Mouse (Mus musculus) macrophage (primary cell): ENCODE results near the gene Zfp952. TPM values are rescaled to one million over a fixed set of nuclear protein-coding genes. Genes with fewer than 3 reads are reported as not detected.
"Not testable (repeated sequence)": the region's sequence is repeated elsewhere in the genome, so short reads cannot be mapped to it uniquely, and the experiment has no call there.

Experiments used
- H3K27ac ChIP-seq: fragments of 350-480 bp; formaldehyde crosslinking; 2 replicates; pipeline ENCODE4 v1.9.0; 2021
- H3K36me3 ChIP-seq: fragments of 350-480 bp; formaldehyde crosslinking; 2 replicates; pipeline ENCODE4 v1.9.0; 2021; ENCODE audit errors: inconsistent target
- H3K4me3 ChIP-seq: fragments of 350-480 bp; formaldehyde crosslinking; 2 replicates; pipeline ENCODE4 v1.9.0; 2021; ENCODE audit errors: inconsistent target
- H3K79me2 ChIP-seq: fragments of 350-480 bp; formaldehyde crosslinking; 2 replicates; pipeline ENCODE4 v1.9.0; 2021; ENCODE audit errors: inconsistent target
- WGBS: methylation state at CpG from one replicate; pipeline ENCODE4 v1.1.7; 2026; ENCODE audit warnings: inconsistent platforms; ENCODE audit not compliant: missing documents; 5-methylcytosine and 5-hydroxymethylcytosine counted together
- polyA plus RNA-seq: library from polyadenylated mRNA; stranded (reverse); fragments of 250-400 nt; gene quantifications from 3 replicates; pipeline ENCODE4 v1.2.4, GENCODE M21; 2018; ENCODE audit warnings: inconsistent platforms

The Zfp952 gene
- polyA plus RNA-seq, 1 experiment from 2014 or later: 7.2 TPM

DNA sequence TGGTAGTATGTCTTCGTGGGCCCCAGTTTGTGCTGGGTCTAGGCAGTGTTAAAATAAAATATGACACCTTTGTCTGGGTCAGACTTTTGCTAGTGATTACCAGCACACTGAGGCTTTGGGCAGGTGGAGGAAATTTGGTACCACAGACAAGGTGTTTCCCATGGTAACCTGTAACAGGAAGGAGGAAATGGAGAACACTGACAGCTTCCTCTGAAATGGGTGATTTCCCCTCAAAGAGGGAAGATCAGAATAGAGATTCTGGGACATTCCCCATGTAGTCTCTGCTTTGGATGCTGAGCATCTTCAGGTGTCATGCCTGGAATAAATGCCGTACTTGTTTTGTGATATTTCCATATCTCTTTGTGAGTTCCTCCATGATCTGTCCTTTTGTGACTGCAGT lies 5.6 kb downstream of the Zfp952 start:
- peaks cover 63% of the 10 kb centered on the region for H3K79me2 ChIP-seq

DNA sequence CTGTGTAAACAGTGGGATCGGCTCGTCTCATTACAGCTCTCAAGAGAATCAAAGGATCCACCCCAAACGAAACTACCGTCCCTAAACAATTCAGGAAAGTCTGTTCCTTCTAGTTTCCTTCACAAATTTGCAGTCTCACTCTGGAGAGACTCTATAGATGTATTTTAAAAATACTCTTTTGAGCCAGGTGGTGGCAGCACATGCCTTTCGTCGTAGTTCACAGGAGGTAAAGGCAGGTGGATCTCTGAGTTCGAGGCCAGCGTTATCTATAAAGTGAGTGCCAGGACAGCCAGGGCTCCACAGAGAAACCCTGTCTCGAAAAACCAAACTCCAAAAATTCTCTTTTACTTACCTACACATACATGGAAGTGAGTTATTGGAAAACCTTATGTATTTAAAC lies 15.4 kb downstream of the Zfp952 start:
- H3K27ac ChIP-seq: no peak overlapping the region
- peaks cover 21% of the 10 kb centered on the region for H3K36me3 ChIP-seq
- 48% methylated on average over 9 of the region's 9 CpGs for WGBS
- H3K4me3 ChIP-seq: no peak overlapping the region
- H3K79me2 ChIP-seq: no peaks in the 10 kb centered on the region

More for the DNA sequence above, 5.6 kb downstream of the Zfp952 start:
- Histone ChIP-seq H3K27ac (no peak overlapping the region), H3K4me3 (no peak overlapping the region), H3K36me3 (peaks cover 34% of the 10 kb centered on the region)
- 91% methylated on average over 2 of the region's 2 CpGs for WGBS

DNA sequence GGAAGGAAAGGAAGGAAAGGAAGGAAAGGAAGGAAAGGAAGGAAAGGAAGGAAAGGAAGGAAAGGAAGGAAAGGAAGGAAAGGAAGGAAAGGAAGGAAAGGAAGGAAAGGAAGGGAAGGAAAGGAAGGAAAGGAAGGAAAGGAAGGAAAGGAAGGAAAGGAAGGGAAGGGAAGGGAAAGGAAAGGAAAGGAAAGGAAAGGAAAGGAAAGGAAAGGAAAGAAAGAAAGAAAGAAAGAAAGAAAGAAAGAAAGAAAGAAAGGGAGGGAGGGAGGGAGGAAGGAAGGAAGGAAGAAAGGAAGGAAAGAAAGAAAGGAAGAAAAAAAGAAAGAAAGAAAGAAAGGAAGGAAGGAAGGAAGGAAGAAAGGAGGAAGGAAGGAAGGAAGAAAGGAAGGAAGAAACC lies 27.5 kb downstream of the Zfp952 start:
- not testable (repeated sequence) for H3K27ac ChIP-seq, H3K79me2 ChIP-seq, H3K4me3 ChIP-seq
- peaks cover 26% of the 10 kb centered on the region for H3K36me3 ChIP-seq

DNA sequence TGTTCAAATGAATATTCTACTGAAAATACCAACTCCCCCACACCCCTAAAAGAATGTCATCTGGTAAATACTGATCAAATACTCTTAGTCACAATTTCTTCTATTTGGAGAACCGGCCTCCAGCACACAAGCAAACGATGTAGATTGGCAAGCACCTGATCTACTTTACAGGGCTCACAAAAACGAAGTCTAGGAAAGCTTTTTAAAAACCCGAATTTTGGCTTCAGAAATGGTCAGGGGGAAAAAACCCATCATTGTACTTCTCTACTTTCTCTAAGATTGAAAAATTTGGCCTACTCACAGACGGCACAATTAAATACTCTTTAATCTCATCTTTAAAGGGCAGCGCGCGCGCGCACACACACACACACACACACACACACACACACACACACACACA lies 39.4 kb downstream of the Zfp952 start:
- Histone ChIP-seq H3K79me2 (peaks cover 24% of the 10 kb centered on the region; the same call in 1 of the 2 replicates), H3K36me3 (no peaks in the 10 kb centered on the region), H3K4me3 (peak overlapping the region; percentile 69), H3K27ac (no peak overlapping the region)
- WGBS: 4% methylated on average over 4 of the region's 10 CpGs

DNA sequence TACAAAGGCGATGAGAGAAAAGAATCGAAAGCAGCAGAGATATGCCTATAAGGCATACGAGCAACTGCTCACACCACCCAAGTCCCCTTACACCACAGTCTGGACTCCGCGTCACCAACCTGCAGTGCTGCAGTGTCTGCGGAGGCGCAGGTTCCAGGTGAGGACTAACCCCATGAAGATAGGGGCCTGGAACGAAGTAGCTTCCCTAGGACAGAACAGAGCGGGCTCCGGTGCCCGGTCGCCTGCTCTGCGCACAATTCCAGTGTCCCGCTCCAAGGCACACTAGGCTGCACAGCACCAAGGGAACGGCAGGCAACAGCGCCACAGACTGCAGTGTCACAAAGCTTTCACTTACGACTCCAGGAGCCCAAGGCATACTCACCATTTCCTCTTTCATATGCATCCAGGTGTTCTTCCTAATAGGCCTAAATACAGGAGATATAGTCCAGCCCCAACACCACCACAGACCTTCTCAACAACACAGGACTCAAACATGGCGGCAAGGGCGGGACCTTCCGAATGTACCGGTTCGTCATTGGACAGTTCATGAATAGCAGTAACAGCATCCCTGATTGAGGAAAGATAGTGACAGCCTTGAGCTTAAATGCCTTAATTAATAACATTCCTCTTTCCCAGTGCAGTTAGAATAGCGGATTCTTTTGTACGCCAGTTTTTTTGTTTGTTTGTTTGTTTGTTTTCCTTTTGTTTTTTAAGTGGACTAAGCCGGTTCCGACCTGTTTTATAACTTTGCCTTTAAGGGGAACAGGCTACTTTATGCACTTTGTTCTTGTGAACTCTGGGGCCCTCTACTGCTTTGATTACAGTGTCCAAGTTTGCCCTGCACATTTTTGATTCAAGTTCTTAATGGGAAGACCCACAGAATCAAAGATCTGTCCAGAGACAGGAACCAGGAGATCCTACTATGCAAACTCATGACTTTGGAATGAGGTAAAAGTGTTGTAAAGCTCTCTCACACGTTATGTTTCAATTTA lies 40.3 kb downstream of the Zfp952 start, which contains the start of gene Zfp763:
TSS of gene Zfp763 (minus strand) at position 503 of the 992 bp plus-strand sequence.
- Histone ChIP-seq H3K4me3 (peak within 1 kb of the TSS; percentile 69), H3K36me3 (no peaks in the 10 kb centered on the region), H3K27ac (0 out of 2 replicates have a peak within 1 kb of the TSS, but pooled peaks have one; percentile 14), H3K79me2 (peaks cover 24% of the 10 kb centered on the region; the same call in 1 of the 2 replicates)
- WGBS: 2% methylated on average over 26 of the region's 27 CpGs

Other genes starting within 250 kb of the Zfp952 start
- 7.9 to 14.1 TPM (median 13.0 TPM) in 3 replicates for gene Zfp871, start 204.8 kb upstream of the Zfp952 start, polyA plus RNA-seq
- gene Zfp811, start 183.2 kb upstream of the Zfp952 start, polyA plus RNA-seq: 0.06 to 0.16 TPM in 2 of 3 replicates, not detected in the other
- 2.2 to 2.8 TPM (median 2.3 TPM) in 3 replicates for gene Zfp799, start 162.9 kb upstream of the Zfp952 start, polyA plus RNA-seq
- gene Zfp870, start 101.5 kb upstream of the Zfp952 start, polyA plus RNA-seq: 1.7 to 2.7 TPM (median 1.8 TPM) in 3 replicates
- not detected in 3 replicates for gene Cyp4f14, start 75.8 kb upstream of the Zfp952 start, polyA plus RNA-seq
- gene Cyp4f13, start 45.7 kb upstream of the Zfp952 start, polyA plus RNA-seq: 18.9 to 23.1 TPM (median 21.1 TPM) in 3 replicates
- gene Zfp472, start 27.3 kb upstream of the Zfp952 start, polyA plus RNA-seq: 5.8 to 7.5 TPM (median 6.6 TPM) in 3 replicates
- gene Zfp763, start 40.3 kb downstream of the Zfp952 start, polyA plus RNA-seq: 1.9 to 3.2 TPM (median 3.1 TPM) in 3 replicates
- not detected in 3 replicates for gene 4921501E09Rik, start 74.9 kb downstream of the Zfp952 start, polyA plus RNA-seq
- gene Zfp563, start 96.2 kb downstream of the Zfp952 start, polyA plus RNA-seq: 3.5 to 4.6 TPM (median 4.3 TPM) in 3 replicates
- gene Morc2b, start 146.6 kb downstream of the Zfp952 start, polyA plus RNA-seq: not detected in 3 replicates
- not detected in 3 replicates for gene Olfr55, start 175.3 kb downstream of the Zfp952 start, polyA plus RNA-seq
- gene Olfr239, start 198.2 kb downstream of the Zfp952 start, polyA plus RNA-seq: not detected in 3 replicates
- not detected in 3 replicates for gene Olfr1564, start 228.6 kb downstream of the Zfp952 start, polyA plus RNA-seq